Mouse (Mus musculus): Measurements from ENCODE around the gene Tmem86b. TPM values are rescaled to one million over a fixed set of nuclear protein-coding genes. Genes with fewer than 3 reads are reported as not detected.

Tmem86b gene
- polyA plus RNA-seq, 1 experiment from 2014 or later, result 1.3 TPM

Small RNA genes within 50 kb of the gene (microRNA-seq; reads per million reads assigned to microRNA genes)
- not detected for gene Gm23577 (ENCODE audit: borderline number of aligned reads)

Other genes starting within 250 kb of the Tmem86b start
- gene Gp6, start 233.7 kb downstream of the Tmem86b start, polyA plus RNA-seq (2015; fragmentation: Nextera tagmentation; extraction: Ambion mirVana), result 0.11 TPM in 1 of 2 replicates, not detected in the other
- 24.4 and 25.3 TPM in 2 replicates for gene Rdh13, start 185.8 kb downstream of the Tmem86b start, polyA plus RNA-seq (2015; fragmentation: Nextera tagmentation; extraction: Ambion mirVana)
- gene Eps8l1, start 170.7 kb downstream of the Tmem86b start, polyA plus RNA-seq (2015; fragmentation: Nextera tagmentation; extraction: Ambion mirVana), result 13.6 and 17.6 TPM in 2 replicates
- gene Ppp1r12c, start 129.7 kb downstream of the Tmem86b start, polyA plus RNA-seq (2015; fragmentation: Nextera tagmentation; extraction: Ambion mirVana), result 52.5 and 57.2 TPM in 2 replicates
- gene Tnnt1, start 115.0 kb downstream of the Tmem86b start, polyA plus RNA-seq (2015; fragmentation: Nextera tagmentation; extraction: Ambion mirVana), result 290 and 382 TPM in 2 replicates
- 5.1 and 5.9 TPM in 2 replicates for gene Tnni3, start 107.2 kb downstream of the Tmem86b start, polyA plus RNA-seq (2015; fragmentation: Nextera tagmentation; extraction: Ambion mirVana)
- gene Dnaaf3, start 99.0 kb downstream of the Tmem86b start, polyA plus RNA-seq (2015; fragmentation: Nextera tagmentation; extraction: Ambion mirVana), result 4.4 and 7.8 TPM in 2 replicates
- gene Syt5, start 83.9 kb downstream of the Tmem86b start, polyA plus RNA-seq (2015; fragmentation: Nextera tagmentation; extraction: Ambion mirVana), result 9.1 and 10.7 TPM in 2 replicates
- gene Ptprh, start 27.4 kb downstream of the Tmem86b start, polyA plus RNA-seq (2015; fragmentation: Nextera tagmentation; extraction: Ambion mirVana), result not detected in 2 replicates
- gene Ppp6r1, start 27.6 kb upstream of the Tmem86b start, polyA plus RNA-seq (2015; fragmentation: Nextera tagmentation; extraction: Ambion mirVana), result 9.8 and 10.3 TPM in 2 replicates
- gene Hspbp1, start 53.6 kb upstream of the Tmem86b start, polyA plus RNA-seq (2015; fragmentation: Nextera tagmentation; extraction: Ambion mirVana), result 80.6 and 87.7 TPM in 2 replicates
- 1.5 and 2.1 TPM in 2 replicates for gene Brsk1, start 59.2 kb upstream of the Tmem86b start, polyA plus RNA-seq (2015; fragmentation: Nextera tagmentation; extraction: Ambion mirVana)
- gene Tmem150b, start 93.8 kb upstream of the Tmem86b start, polyA plus RNA-seq (2015; fragmentation: Nextera tagmentation; extraction: Ambion mirVana), result 0.13 and 0.20 TPM in 2 replicates
- gene Kmt5c, start 108.7 kb upstream of the Tmem86b start, polyA plus RNA-seq (2015; fragmentation: Nextera tagmentation; extraction: Ambion mirVana), result 57.9 and 58.2 TPM in 2 replicates
- gene Cox6b2, start 121.7 kb upstream of the Tmem86b start, polyA plus RNA-seq (2015; fragmentation: Nextera tagmentation; extraction: Ambion mirVana), result 49.9 and 64.2 TPM in 2 replicates
- gene Fam71e2, start 139.9 kb upstream of the Tmem86b start, polyA plus RNA-seq (2015; fragmentation: Nextera tagmentation; extraction: Ambion mirVana), result not detected in 2 replicates
- 0.36 and 0.37 TPM in 2 replicates for gene Il11, start 151.4 kb upstream of the Tmem86b start, polyA plus RNA-seq (2015; fragmentation: Nextera tagmentation; extraction: Ambion mirVana)
- 0.75 and 1.1 TPM in 2 replicates for gene Tmem190, start 151.5 kb upstream of the Tmem86b start, polyA plus RNA-seq (2015; fragmentation: Nextera tagmentation; extraction: Ambion mirVana)
- 11.4 and 11.8 TPM in 2 replicates for gene Tmem238, start 158.2 kb upstream of the Tmem86b start, polyA plus RNA-seq (2015; fragmentation: Nextera tagmentation; extraction: Ambion mirVana)
- 397 and 411 TPM in 2 replicates for gene Rpl28, start 161.5 kb upstream of the Tmem86b start, polyA plus RNA-seq (2015; fragmentation: Nextera tagmentation; extraction: Ambion mirVana)
- 348 and 351 TPM in 2 replicates for gene Ube2s, start 181.2 kb upstream of the Tmem86b start, polyA plus RNA-seq (2015; fragmentation: Nextera tagmentation; extraction: Ambion mirVana)
- gene Shisa7, start 213.3 kb upstream of the Tmem86b start, polyA plus RNA-seq (2015; fragmentation: Nextera tagmentation; extraction: Ambion mirVana), result 0.43 and 0.99 TPM in 2 replicates
- 11.3 and 13.1 TPM in 2 replicates for gene Isoc2b, start 238.8 kb upstream of the Tmem86b start, polyA plus RNA-seq (2015; fragmentation: Nextera tagmentation; extraction: Ambion mirVana)
- 0.95 and 1.2 TPM in 2 replicates for gene Isoc2a, start 245.7 kb upstream of the Tmem86b start, polyA plus RNA-seq (2015; fragmentation: Nextera tagmentation; extraction: Ambion mirVana)

Measured in embryonic facial prominence, embryonic 15.5 days (tissue).